Mouse (Mus musculus): ENCODE data around the gene Sde2. TPM values are rescaled to one million over a fixed set of nuclear protein-coding genes. Genes with fewer than 3 reads are reported as not detected.
"Not testable (repeated sequence)": the region's sequence is repeated elsewhere in the genome, so short reads cannot be mapped to it uniquely, and the experiment has no call there.

Gene Sde2
- total RNA-seq, 2 experiments from 2014 or later: 12.4 to 14.9 TPM

DNA sequence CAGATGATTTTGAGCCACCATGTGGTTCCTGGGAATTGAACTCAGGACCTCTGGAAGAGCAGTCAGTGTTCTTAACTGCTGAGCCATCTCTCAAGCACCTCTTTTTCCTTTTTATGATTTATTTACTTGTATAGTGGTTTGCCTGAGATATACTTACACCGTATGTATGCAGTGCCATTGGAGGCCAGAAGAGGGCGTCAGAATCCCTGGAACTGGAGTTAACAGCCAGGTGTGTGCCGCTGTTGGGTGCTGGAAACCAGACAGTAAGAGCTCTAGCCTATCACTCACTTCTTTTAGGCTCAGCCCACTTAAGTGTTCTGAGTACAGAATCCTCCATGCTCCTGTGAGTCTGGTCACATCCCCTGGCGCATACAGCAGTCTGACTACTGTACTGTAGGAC lies 26.5 kb downstream of the Sde2 start:
- intact Hi-C loops (cut with DNase I): no loop called here

DNA sequence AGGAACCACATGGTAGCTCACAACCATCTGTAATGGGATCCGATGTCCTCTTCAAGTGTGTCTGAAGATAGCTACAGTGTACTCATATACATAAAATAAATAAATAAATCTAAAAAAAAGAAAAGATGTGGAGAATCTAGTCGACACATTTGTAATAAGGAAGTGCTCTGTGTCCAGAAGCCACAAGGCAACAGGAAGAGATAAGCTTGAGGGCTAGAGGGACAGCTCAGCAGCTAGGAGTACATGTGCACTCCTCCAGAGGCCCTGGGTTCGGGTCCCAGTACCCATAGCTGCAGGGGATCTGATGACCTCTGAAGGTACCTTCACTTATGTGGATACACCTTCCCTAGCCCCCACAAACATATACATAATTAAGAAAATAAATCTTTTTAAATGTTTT lies 30.8 kb downstream of the Sde2 start:
- intact Hi-C loops (cut with DNase I): no loop called here
- no peak for DNase-seq

More for the DNA sequence above, 26.5 kb downstream of the Sde2 start:
- no peak for DNase-seq

DNA sequence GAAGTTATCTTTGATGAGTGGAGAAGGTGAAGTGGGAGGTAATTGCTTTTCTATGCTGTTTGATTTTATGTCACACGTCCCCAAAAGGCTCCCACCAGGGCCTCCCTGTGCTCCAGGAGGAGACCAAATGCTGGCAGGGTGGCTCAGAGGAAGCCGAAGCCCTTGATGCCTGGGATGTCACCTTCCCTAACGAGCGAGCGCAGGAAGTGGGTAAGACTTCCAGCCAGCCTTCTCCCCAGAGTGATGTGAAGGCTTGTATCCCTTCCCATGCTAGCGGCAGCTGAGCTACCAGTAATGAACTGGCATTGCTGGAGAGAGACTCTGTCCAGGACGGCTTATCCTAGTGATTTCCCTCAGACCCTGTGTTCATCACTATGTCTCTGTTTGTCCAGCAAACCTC lies 32.8 kb downstream of the Sde2 start:
- intact Hi-C loops (cut with DNase I): no loop called here
- DNase-seq: no peak

DNA sequence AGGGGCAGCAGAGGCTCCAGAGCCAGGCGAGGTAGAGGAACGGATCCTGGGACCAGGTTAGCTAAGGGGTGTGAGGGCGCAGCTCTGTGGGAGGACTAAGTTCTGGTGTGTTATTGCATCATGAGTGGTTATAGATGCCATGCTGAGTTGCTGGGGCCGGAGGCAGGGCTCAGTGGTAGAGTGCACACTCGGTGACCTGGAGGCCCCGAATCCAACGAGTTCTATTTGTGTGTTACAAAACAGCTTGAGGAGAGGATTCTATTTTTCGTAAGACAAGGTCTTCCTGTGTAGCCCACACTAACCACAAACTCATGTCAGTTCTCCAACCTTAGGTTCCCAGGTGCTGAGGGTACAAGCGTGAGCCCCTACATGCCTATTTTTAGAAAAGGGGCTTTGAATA lies 33.6 kb downstream of the Sde2 start:
- DNase-seq: no peak
- intact Hi-C loops (cut with DNase I): no loop called here

DNA sequence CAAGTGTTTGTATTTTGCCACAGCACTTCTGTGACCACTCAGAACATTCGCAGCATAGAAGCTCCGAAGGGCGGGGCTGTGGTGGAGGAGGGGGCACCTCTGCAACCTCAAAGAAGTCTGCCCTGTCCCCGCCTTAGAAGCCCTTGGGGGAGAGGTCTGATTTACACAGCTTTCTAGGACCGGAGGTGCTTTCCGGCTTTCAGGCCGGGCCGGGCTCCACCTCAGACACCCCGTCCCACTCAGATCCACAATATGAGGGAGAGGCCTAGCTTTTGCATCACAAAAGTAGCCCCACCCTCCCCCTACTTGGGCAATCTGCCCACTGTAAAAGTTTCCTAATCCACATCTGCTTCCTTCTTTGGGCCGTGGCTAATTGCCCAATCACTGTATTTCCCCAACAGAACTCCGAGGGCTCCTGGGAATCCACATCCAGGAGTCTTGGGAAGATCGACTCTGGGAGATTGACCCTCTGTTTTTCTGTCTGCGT lies 37.7 kb downstream of the Sde2 start:
- DNase-seq: peak; percentile 87 to 91
- intact Hi-C loops (cut with DNase I): no loop called here

DNA sequence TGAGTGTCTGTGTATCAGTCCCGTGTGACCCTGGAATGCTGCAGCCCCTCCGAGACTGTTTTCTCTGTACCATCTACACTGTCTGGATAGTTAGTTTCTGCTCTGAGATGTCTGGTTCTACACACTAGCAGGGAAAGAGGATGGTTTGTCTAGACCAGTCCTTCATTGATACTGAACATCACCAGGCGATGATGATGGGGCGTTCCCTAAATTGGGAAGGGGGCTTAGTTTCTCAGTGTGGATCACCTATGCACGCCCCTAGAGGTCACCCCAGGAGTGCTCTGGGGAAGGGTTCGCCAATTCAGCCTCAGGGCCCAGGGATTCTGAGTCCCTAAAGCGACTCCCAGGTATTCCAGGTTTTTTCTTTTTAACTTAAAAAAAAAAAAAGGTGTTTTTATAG lies 38.2 kb downstream of the Sde2 start:
- intact Hi-C loops (cut with DNase I): no loop called here
- DNase-seq: no peak

DNA sequence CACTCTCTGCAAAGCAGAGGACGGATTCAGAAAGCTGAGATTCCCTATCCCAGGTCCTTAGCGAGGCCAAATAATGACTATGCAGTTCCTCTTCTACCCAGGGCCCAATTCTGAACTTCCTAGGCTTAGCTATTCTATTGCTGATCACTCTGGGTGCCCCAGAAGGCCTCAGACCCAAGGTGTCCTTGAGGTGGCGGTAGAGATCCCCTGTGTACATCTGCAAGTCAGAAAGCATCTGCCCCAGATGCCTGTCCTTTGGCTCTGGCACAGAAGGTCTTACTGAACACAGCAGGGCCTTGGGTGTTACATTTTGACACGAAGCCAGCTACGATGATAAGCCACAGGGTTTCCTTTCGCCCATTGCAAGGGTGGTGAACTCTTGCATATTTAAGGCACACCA lies 38.9 kb downstream of the Sde2 start:
- intact Hi-C loops (cut with DNase I): no loop called here
- peak in 1 of 2 experiments; percentile 33 for DNase-seq

DNA sequence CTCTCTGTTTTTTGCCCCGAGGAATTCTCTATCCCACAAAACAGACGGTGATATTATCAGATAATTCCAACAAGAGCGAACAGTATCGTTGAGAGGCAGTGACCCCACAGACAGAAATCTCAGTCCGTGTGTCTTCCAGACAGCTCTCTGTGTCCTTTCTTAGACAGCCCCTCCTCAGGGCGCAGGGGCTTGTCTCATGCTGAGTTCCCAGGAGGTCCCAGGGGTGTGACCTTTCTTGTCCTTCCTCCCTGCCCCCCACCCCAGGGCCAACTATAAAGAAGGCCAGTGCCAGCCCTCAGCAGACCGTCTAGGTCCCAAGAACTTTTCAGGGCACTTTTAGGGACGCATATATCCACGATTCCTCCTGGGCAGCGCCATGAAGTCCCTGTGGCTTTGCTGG lies 41.9 kb downstream of the Sde2 start, which contains the start of gene Lefty2:
Lefty2 (plus strand) TSS at position 301 of the 400 bp plus-strand sequence.
- no peak for DNase-seq
- intact Hi-C loops (cut with DNase I): no loop called here

DNA sequence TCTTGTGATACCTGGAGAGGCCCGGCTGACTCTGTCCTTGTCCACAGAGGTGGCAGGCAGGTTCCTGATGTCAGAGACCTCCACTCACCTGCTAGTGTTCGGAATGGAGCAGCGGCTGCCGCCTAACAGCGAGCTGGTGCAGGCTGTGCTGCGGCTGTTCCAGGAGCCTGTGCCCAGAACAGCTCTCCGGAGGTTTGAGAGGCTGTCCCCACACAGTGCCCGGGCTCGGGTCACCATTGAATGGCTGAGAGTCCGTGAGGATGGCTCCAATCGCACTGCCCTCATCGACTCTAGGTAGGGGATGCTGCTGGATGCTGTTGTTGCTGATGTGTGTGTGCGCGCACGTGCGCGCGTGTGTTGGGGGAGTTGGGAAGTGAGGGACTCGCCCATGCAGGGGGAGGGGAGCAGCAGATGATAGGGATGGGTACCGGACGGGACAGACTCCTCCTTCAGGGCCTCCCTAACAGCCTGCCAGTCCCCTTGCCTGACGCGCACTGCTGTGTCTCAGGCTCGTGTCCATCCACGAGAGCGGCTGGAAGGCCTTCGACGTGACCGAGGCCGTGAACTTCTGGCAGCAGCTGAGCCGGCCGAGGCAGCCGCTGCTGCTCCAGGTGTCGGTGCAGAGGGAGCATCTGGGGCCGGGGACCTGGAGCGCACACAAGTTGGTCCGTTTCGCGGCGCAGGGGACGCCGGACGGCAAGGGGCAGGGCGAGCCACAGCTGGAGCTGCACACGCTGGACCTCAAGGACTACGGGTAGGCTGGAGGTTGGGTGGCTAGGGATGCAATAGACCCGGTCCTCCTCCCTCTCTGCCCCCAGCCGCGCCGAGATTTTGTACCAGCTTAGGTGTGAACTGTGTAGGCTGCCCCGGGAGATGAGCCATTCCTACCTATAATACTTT lies 43.4 kb downstream of the Sde2 start:
- intact Hi-C loops (cut with DNase I); DNase-seq: not testable (repeated sequence)

DNA sequence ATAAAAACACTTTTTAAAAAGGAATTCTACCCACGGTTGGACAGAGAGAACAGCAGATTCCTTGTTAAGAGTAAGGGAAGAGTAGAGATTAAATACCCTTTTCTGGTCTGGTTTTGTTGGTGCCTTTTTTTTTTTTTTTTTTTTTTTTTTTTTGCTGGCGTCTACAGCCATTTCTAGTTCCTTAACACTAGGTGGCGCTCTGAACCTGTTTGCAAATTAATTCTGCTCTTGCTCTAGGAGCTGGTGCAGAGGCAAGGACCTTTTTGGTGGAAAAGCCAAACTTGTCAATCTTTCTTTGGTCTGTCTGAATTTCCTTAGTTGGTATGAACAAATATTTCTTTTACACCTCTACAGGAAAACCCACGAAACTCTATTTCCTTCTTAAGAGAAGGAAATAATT lies 50.2 kb downstream of the Sde2 start:
- intact Hi-C loops (cut with DNase I): loop anchor here (1.0 kb wide), 1 partner anchor 73 kb away; no protein-coding TSS in a partner anchor
- DNase-seq: peak in 1 of 2 experiments; percentile 42

DNA sequence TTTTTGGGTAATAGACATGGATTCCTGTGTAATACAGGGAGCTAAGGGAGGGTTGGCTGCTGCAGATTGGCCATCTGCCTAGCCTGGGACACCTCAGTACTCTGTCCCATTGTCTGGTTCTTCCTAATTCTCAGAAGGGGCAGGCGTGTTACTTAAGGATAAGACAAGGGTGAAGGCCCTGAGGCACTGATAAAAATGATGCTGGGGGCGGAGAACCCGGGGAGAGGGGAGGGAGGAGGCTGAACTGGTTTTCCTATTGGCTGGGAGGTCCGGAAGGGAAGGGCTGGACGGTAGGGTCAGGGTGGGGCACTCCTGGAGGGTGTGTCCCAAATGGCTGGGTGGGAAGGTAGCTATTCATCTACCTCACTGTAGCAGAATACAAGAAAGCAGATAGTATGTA lies 52.0 kb downstream of the Sde2 start:
- DNase-seq: no peak
- intact Hi-C loops (cut with DNase I): no loop called here

DNA sequence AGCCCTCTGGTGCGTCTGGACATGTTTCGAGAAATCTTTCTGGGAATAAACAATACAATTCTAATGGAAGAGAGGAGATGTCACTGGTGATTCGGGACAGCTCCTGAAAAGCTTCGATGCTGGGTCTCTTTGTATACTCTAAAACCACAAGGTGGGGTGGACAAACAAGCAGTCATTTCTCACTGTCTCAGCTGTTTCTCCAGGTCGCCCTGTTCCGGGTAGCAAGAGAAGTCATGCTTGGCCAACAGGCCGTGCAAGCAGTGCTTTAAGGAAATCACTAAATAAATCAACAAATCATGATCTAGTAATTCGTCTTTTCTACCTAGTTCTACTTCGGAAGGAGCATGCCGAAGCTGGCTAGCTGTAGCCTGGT lies 52.7 kb downstream of the Sde2 start:
- intact Hi-C loops (cut with DNase I): loop anchor here (2.0 kb wide), 1 partner anchor 41 kb away; no protein-coding TSS in a partner anchor
- DNase-seq: no peak

DNA sequence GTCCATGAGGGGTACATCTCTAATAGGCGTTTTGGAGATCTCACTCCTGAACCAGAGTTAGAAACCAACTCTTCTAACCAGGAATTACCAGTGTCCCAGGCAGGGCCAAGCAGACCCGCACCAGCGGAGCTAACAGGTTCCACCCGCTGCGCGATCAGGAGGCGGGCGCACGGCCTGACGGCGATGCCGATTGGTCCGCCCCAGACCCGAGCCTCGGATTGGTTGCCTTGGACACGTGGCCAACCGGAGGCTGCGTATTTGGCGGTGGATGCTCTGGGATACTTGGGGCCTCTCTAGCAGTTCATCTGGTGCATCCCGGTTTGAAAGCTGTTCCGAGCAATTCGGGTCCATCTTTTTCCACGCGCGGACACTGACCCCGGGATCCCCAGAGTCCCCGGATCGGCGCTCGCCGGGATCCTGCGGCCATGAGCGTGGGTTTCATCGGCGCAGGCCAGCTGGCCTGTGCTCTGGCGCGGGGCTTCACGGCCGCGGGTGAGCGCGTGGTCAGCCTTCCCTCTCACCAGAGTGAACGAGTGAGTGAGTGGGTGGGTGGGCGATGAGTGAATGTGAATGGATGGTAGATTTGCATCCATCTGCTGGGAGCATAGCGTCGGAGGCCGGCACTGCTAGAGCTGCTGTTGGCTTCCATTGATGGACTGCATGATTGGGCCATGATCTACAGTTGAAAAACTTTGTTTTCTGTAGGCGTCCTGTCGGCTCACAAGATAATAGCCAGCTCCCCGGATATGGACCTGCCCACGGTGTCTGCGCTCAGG lies 53.3 kb downstream of the Sde2 start, which contains the start of gene Pycr2:
Pycr2 (plus strand) TSS at position 255 of the 776 bp plus-strand sequence.
- intact Hi-C loops (cut with DNase I): loop anchor here (2.0 kb wide), 1 partner anchor 41 kb away; no protein-coding TSS in a partner anchor
- peak; percentile 94 for DNase-seq

DNA sequence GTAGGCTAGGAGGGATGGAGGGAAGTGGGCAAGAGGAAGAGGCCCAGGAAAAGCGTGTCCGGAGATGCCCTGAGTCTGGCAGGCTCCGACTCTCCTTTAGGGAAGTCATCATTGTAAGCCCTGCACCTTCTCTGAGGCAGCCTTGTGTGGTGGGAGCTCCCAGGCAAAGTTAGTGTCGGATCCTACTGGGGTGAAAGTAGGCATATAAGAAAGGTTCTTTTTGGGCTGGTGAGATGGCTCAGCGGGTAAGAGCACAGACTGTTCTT lies 53.8 kb downstream of the Sde2 start:
- intact Hi-C loops (cut with DNase I): loop anchor here (2.0 kb wide), 1 partner anchor 40 kb away; no protein-coding TSS in a partner anchor

DNA sequence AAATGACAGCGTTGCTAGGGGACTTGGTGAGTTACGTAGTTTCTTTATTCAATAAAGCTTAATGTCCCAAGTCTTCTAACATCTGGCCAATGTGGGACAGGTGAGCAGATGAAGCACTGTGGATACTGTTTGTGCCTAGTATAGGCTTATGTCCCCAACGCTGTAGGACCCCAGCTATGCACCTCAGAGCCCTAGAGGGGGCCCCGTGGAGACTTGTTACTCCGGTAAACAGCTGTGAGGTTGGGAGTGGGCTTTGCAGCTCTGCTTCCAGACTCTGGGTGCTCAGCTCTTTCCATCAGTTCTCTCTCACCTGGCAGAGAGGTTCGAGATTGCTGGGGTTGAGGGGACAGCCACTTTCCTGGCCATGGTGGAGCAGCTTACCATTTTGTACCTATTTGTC lies 54.4 kb downstream of the Sde2 start:
- intact Hi-C loops (cut with DNase I): loop anchor here (2.0 kb wide), 1 partner anchor 39 kb away; no protein-coding TSS in a partner anchor
- DNase-seq: no peak

More for the DNA sequence above, 53.8 kb downstream of the Sde2 start:
- DNase-seq: no peak

DNA sequence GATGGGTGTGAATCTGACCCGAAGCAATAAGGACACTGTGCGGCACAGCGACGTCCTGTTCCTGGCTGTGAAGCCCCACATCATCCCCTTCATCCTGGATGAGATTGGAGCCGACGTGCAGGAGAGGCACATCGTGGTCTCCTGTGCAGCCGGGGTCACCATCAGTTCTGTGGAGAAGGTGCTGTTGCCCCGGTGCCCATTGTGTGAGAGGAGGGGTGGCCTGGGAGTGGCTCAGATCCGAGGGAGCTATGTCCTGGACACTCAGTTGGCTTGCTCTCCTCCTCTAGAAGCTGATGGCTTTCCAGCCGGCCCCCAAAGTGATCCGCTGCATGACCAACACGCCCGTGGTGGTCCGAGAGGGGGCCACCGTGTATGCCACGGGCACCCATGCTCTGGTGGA lies 54.9 kb downstream of the Sde2 start:
- intact Hi-C loops (cut with DNase I): loop anchor here (2.0 kb wide), 1 partner anchor 39 kb away; no protein-coding TSS in a partner anchor
- no peak for DNase-seq

DNA sequence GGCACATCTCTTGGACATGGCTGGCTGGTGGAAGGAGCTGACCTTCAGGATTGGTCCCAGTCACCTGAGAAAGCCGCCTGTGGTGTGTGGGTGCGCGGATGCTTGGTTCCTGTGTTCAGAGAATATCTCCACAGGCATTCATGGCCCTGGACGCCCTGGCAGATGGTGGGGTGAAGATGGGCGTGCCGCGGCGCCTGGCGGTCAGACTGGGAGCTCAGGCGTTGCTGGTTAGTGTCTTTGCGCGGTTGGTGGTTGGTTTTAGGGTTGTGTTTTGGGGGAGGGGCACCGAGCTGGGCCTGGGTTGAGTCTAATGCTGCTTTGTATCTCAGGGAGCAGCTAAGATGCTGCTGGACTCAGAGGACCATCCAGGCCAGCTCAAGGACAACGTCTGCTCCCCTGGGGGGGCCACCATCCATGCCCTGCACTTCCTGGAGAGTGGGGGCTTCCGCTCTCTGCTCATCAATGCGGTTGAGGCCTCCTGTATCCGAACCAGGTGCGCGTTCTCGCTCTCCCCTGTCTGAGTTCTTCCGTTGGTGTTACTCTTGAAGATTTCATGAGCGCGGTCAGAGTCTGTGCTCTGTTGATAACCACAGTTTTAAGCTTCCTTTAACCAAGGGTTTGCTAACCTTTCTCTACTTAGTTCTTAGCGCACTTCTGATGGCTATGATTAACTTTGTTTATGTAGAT lies 55.7 kb downstream of the Sde2 start:
- intact Hi-C loops (cut with DNase I): no loop called here

DNA sequence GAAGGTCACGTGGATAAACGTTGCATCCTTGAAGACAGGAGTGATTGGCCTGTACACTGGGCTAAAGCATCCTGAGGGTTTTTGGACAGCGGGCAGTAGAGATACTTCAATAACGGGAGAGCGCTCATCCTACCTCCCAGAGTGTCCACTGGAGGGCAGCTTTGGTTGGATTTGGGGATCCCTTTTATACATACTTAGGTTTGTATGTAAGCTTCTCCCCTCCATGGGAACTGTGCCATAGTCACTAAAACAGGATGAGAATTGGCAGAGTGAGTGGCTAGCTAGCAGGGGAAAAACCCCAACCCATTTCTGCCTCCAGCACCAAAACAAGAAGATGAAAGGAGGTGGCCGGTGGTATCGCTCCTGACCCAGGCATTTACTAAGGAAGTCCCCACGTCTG lies 60.2 kb downstream of the Sde2 start:
- no peak for DNase-seq
- intact Hi-C loops (cut with DNase I): no loop called here

More for the DNA sequence above, 55.7 kb downstream of the Sde2 start:
- no peak for DNase-seq

DNA sequence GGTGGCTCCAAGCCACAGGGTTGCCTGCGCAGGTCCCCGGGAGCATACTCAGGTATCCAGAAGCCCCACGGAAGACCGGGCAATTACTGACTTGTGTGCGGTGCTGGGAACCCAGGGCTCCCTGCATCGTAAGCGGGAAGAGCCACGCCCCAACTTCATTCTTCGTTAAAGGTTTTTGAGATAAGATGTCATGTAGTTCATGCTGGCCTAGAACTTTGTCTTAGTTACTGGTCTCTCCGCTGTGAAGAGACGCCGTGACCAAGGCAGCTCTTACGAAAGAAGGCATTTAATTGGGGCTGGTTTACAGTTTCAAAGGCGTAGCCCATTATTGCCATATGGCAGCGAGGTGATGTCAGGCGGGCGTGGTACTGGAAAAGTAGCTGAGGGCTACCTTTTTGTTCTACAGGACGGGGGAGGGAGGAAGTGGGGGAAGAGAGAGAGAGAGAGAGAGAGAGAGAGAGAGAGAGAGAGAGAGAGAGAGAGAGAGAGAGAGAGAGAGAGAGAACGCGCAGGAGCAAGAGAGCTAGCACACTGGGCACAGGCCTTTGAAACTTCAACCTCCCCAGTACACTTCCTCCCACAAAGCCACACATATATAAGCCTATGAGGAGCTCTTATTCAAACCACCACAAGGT lies 60.8 kb downstream of the Sde2 start:
- intact Hi-C loops (cut with DNase I): no loop called here
- no peak for DNase-seq

DNA sequence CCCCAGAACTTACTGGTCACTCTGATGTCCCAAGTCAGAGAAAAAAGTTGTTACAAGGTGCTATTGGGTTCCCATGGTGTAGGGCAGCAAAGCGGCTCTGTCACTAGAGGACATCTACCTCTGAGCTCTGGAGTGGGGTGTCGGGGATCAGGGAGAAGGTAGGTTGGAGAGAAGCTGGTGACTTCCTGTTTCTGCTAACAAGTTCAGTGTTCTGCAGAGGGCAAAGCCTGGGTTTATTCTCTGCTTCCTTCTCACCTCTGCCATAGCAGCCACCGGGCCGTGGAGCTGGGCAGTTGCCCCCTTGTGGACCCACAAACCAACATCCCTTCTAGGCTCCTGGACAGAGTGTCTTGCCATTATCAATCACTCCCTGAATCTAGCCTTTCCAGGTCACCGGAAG lies 61.9 kb downstream of the Sde2 start:
- intact Hi-C loops (cut with DNase I): no loop called here
- no peak for DNase-seq

Measured in heart, postnatal 14 days (tissue).